Mouse (Mus musculus): ENCODE measurements at regions not wholly inside any gene's neighbourhood (a gene's known extent, or its start where the extent isn't known, plus 50 kb on each side); places are given as distances from the start of the nearest gene placed in this dataset.

DNA sequence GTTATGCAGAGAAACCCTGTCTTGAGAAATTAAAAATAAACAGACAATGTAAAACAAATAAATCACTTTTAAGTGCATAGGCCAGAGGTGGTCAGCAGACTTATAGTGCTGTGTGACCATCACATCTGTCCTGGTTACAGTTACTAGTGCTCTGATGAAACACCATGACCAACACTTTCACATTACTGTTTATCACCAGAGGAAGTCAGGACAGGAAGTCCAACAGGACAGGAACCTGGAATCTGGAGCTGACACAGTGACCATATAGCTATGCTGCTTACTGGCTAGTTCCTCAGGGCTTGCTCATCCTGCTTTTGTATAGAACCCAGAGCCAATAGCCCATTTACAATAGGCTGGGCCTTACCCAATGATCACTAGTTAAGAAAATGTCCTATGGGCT, 51.0 kb upstream of the Klf13 start:
- Histone ChIP-seq H3K4me3 (replicated peaks) (no peak overlapping the region), H3K27ac (no peak overlapping the region), H3K36me3 (no peaks in the 10 kb centered on the region), H3K9me3 (replicated peaks) (no peaks in the 10 kb centered on the region), H3K27me3 (no peaks in the 10 kb centered on the region), H3K4me2 (no peak overlapping the region), H3K4me1 (peaks cover 19% of the 10 kb centered on the region), H3K9ac (no peak overlapping the region)
- no peak for ATAC-seq (replicated peaks; ENCODE audit: low FRiP score)
